Mouse (Mus musculus) intestine, embryonic 16.5 days (tissue): ENCODE measurements around the gene Pdlim4. TPM values are rescaled to one million over a fixed set of nuclear protein-coding genes. Genes with fewer than 3 reads are reported as not detected.
"Not testable (repeated sequence)": the region's sequence is repeated elsewhere in the genome, so short reads cannot be mapped to it uniquely, and the experiment has no call there.

Experiments
- ATAC-seq: fragments of 200-750 bp; cut with Nextera tagmentation; 2 replicates; pipeline ENCODE4 v1.8.0; 2017; ENCODE audit warnings: moderate TSS enrichment, moderate library complexity
- H3K27ac ChIP-seq: fragments of 300-500 bp; sonication (generic); 2 replicates; pipeline ENCODE4 v1.5.1; 2014; ENCODE audit warnings: mild to moderate bottlenecking, low read length
- H3K27me3 ChIP-seq: fragments of 300-500 bp; sonication (generic); replicated peaks from 2 replicates; pipeline ENCODE4 v1.6.1; 2014; ENCODE audit warnings: low read length, control low read depth, mixed read lengths; ENCODE audit not compliant: control insufficient read depth, insufficient read depth
- H3K36me3 ChIP-seq: fragments of 300-500 bp; sonication (generic); 2 replicates; pipeline ENCODE4 v1.6.1; 2014; ENCODE audit warnings: low read length, control low read depth; ENCODE audit not compliant: control insufficient read depth, insufficient read depth
- H3K4me1 ChIP-seq: fragments of 300-500 bp; sonication (generic); 2 replicates; pipeline ENCODE4 v1.6.1; 2014; ENCODE audit warnings: low read length, control low read depth, mixed read lengths; ENCODE audit not compliant: control insufficient read depth, insufficient read depth
- H3K4me2 ChIP-seq: fragments of 300-500 bp; sonication (generic); 2 replicates; pipeline ENCODE4 v1.6.1; 2014; ENCODE audit warnings: low read depth, low read length, control low read depth
- H3K4me3 ChIP-seq: fragments of 300-500 bp; sonication (generic); 2 replicates; pipeline ENCODE4 v1.5.1; 2014; ENCODE audit warnings: mild to moderate bottlenecking, low read length
- H3K9ac ChIP-seq: fragments of 300-500 bp; sonication (generic); 2 replicates; pipeline ENCODE4 v1.6.1; 2014; ENCODE audit warnings: low read depth, low read length
- H3K9me3 ChIP-seq: fragments of 300-500 bp; sonication (generic); 2 replicates; pipeline ENCODE4 v1.6.1; 2016; ENCODE audit warnings: low read length, control low read depth; ENCODE audit not compliant: control insufficient read depth
- WGBS: fragments of 180-500 bp; shearing (Covaris S2); extraction: QIAGEN DNeasy Blood & Tissue Kit; methylation state at CpG from one replicate; pipeline ENCODE4 v1.1.7; 2014; 5-methylcytosine and 5-hydroxymethylcytosine counted together
- polyA plus RNA-seq: library from polyadenylated mRNA; unstranded; fragments of >200 nt; fragmentation: Nextera tagmentation; extraction: Ambion mirVana; gene quantifications from 2 replicates; pipeline ENCODE4 v1.2.1, GENCODE M21; 2015

Gene Pdlim4
- polyA plus RNA-seq, 1 experiment from 2014 or later, result 37.8 TPM

- no peak overlapping the region for H3K27ac ChIP-seq
- WGBS, result 59% methylated on average over 10 of the region's 10 CpGs
These were observed 10.7 kb downstream of the Pdlim4 start for GRCm38 (mm10) chr11:54058056-54058617.

DNA sequence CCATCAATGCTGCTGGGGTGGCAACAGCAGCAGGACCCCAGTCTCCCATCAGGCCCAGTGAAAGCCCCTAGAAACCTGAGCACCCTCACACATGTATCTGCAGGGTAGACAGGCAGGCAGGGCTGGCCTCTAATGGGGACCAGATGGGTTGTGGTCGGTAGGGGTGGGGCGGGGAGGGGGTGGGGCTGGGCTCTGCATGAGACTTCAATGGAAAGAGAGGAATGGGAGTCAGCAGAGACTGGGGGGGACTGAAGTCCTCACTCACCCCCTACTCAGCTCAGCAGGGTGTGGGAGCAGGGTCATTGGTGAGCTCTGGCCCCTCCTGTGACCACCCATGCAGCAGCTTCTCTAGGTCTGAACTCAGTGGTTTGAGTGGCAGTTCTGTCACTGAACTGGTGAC, 11.4 kb downstream of the Pdlim4 start:
- no peak overlapping the region for H3K9ac ChIP-seq
- H3K27ac ChIP-seq, result no peak overlapping the region
- no peak for ATAC-seq
- whole genome bisulfite sequencing, result 44% methylated on average over 2 of the region's 2 CpGs
- H3K4me3 ChIP-seq, result no peak overlapping the region
- H3K4me2 ChIP-seq, result no peak overlapping the region
- H3K36me3 ChIP-seq, result no peaks in the 10 kb centered on the region
- no peaks in the 10 kb centered on the region for H3K27me3 ChIP-seq
- H3K4me1 ChIP-seq, result peaks cover 24% of the 10 kb centered on the region
- H3K9me3 ChIP-seq, result no peaks in the 10 kb centered on the region

More at GRCm38 (mm10) chr11:54058056-54058617, 10.7 kb downstream of the Pdlim4 start:
- H3K4me2 ChIP-seq, result no peak overlapping the region
- no peaks in the 10 kb centered on the region for H3K9me3 ChIP-seq
- H3K4me3 ChIP-seq, result no peak overlapping the region
- no peaks in the 10 kb centered on the region for H3K27me3 ChIP-seq
- no peak overlapping the region for H3K9ac ChIP-seq
- H3K36me3 ChIP-seq, result no peaks in the 10 kb centered on the region
- peaks cover 31% of the 10 kb centered on the region for H3K4me1 ChIP-seq
- no peak for ATAC-seq

- Histone ChIP-seq H3K4me3 (no peak overlapping the region), H3K9ac (no peak overlapping the region), H3K9me3 (no peaks in the 10 kb centered on the region), H3K4me2 (no peak overlapping the region), H3K27ac (no peak overlapping the region), H3K27me3 (no peaks in the 10 kb centered on the region), H3K4me1 (peaks cover 19% of the 10 kb centered on the region), H3K36me3 (no peaks in the 10 kb centered on the region)
- 44% methylated on average over 8 of the region's 8 CpGs for WGBS
- ATAC-seq, result no peak
These were observed 12.7 kb downstream of the Pdlim4 start for GRCm38 (mm10) chr11:54056132-54056531.

DNA sequence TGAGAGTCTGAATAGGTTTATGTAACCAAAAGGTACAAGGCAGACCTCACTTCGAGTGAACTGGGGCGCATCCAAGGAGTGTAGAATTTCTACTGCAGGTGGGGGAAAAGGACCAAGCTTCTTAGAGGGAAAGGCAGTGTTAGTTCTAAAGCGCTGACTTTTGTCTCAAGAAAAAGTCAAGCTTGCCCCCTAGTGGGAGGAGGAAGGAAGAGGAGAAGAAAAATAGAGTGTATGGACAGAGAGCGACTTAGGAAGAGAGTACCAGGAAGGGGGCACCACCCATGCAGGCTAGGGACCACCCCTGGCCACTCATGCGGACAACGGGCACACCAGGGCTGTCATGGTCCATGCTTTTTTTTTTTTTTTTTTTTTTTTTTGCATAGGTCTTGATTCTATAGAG, 14.6 kb downstream of the Pdlim4 start:
- H3K27me3 ChIP-seq, result no peaks in the 10 kb centered on the region
- H3K4me3 ChIP-seq, result no peak overlapping the region
- WGBS, result 39% methylated on average over 6 of the region's 6 CpGs
- no peak for ATAC-seq
- H3K4me1 ChIP-seq, result peaks cover 4% of the 10 kb centered on the region; the same call in 1 of the 2 replicates
- no peak overlapping the region for H3K9ac ChIP-seq
- no peaks in the 10 kb centered on the region for H3K36me3 ChIP-seq
- no peak overlapping the region for H3K27ac ChIP-seq
- no peaks in the 10 kb centered on the region for H3K9me3 ChIP-seq
- no peak overlapping the region for H3K4me2 ChIP-seq

DNA sequence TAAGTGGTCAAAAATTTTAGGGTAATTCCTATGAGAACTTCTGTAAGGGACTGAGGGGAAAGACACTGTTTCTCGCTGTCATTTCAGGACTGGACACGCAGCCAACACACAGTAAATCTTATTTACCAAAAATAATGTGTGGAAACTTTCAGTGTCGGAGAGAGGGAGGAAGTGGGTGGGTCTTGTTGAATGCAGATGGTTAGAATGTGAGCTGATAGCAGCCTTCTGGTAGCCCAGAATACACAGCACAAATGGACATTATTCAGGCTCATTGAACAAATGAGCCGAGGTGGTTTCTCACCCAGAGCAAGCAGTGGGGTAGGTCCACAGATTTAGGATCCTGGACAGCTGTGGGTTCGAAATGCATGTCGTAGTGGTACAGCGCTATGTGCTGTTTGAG, 15.7 kb downstream of the Pdlim4 start:
- WGBS, result 83% methylated on average over 7 of the region's 7 CpGs
- ATAC-seq, result no peak

DNA sequence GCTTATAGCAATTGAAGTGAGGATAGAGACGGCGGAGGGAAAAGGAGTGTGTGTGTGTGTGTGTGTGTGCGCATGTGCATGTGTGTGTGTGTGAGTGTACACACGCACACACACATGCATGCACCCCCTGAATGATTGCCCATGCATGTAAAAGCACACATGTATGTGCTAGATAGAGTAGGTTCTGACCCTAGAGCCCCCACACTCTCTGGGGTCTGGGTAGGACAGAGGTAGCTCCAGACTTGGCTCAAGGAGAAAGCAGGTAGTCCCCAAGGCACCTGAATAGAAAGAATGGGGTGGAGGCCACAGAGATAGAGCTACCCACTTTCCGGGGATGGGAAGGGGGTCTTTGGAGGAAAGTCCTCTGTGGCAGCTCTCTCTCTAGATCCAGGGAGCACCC, 16.7 kb downstream of the Pdlim4 start:
- H3K36me3 ChIP-seq, result no peaks in the 10 kb centered on the region
- no peak overlapping the region for H3K27ac ChIP-seq
- H3K4me1 ChIP-seq, result no peaks in the 10 kb centered on the region
- no peaks in the 10 kb centered on the region for H3K9me3 ChIP-seq
- no peaks in the 10 kb centered on the region for H3K27me3 ChIP-seq
- H3K9ac ChIP-seq, result no peak overlapping the region
- ATAC-seq, result no peak
- H3K4me2 ChIP-seq, result no peak overlapping the region
- 92% methylated on average over 5 of the region's 5 CpGs for WGBS
- no peak overlapping the region for H3K4me3 ChIP-seq

More for the DNA sequence above, 15.7 kb downstream of the Pdlim4 start:
- no peaks in the 10 kb centered on the region for H3K36me3 ChIP-seq
- no peak overlapping the region for H3K9ac ChIP-seq
- H3K4me2 ChIP-seq, result no peak overlapping the region
- no peak overlapping the region for H3K4me3 ChIP-seq
- no peaks in the 10 kb centered on the region for H3K27me3 ChIP-seq
- H3K27ac ChIP-seq, result no peak overlapping the region
- H3K9me3 ChIP-seq, result no peaks in the 10 kb centered on the region
- no peaks in the 10 kb centered on the region for H3K4me1 ChIP-seq

GRCm38 (mm10) chr11:54051161-54051560, 17.7 kb downstream of the Pdlim4 start:
- H3K27ac ChIP-seq, result no peak overlapping the region
- no peak overlapping the region for H3K9ac ChIP-seq
- H3K9me3 ChIP-seq, result no peaks in the 10 kb centered on the region
- no peaks in the 10 kb centered on the region for H3K36me3 ChIP-seq
- H3K4me3 ChIP-seq, result no peak overlapping the region
- WGBS, result 88% methylated on average over 7 of the region's 7 CpGs
- no peaks in the 10 kb centered on the region for H3K4me1 ChIP-seq
- no peak for ATAC-seq
- H3K27me3 ChIP-seq, result no peaks in the 10 kb centered on the region
- no peak overlapping the region for H3K4me2 ChIP-seq

GRCm38 (mm10) chr11:54050205-54050604, 18.6 kb downstream of the Pdlim4 start:
- H3K9ac ChIP-seq, result no peak overlapping the region
- H3K27me3 ChIP-seq, result no peaks in the 10 kb centered on the region
- no peaks in the 10 kb centered on the region for H3K4me1 ChIP-seq
- ATAC-seq, result no peak
- WGBS, result 79% methylated on average over 2 of the region's 2 CpGs
- H3K4me2 ChIP-seq, result no peak overlapping the region
- H3K27ac ChIP-seq, result no peak overlapping the region
- H3K36me3 ChIP-seq, result no peaks in the 10 kb centered on the region
- H3K4me3 ChIP-seq, result no peak overlapping the region
- H3K9me3 ChIP-seq, result no peaks in the 10 kb centered on the region

DNA sequence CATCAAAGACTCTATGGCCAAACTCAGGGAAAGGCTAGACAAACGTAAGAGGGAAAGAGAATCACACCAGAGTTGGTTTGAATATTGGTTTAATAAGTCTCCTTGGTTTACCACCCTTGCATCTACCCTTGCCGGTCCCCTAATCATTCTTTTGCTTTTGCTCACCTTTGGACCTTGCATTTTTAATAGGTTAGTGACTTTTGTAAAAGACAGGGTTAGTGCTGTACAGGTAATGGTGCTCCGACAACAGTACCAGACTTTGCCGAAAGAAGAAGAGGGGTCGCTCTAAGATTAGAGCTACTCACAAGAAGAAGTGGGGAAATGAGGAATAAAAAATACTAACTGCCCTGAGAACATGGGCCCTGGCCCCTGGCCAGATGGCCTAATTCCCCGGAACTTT, 28.1 kb downstream of the Pdlim4 start:
- H3K4me1 ChIP-seq, result no peaks in the 10 kb centered on the region
- WGBS, result 96% methylated on average over 6 of the region's 6 CpGs
- H3K27ac ChIP-seq, result no peak overlapping the region
- H3K9me3 ChIP-seq, result no peaks in the 10 kb centered on the region
- H3K9ac ChIP-seq, result no peak overlapping the region
- no peak for ATAC-seq
- H3K36me3 ChIP-seq, result no peaks in the 10 kb centered on the region
- H3K4me3 ChIP-seq, result no peak overlapping the region
- no peak overlapping the region for H3K4me2 ChIP-seq
- H3K27me3 ChIP-seq, result no peaks in the 10 kb centered on the region

- not testable (repeated sequence) for H3K9ac ChIP-seq, H3K4me1 ChIP-seq, H3K27ac ChIP-seq, H3K4me3 ChIP-seq, H3K4me2 ChIP-seq, H3K9me3 ChIP-seq, H3K27me3 ChIP-seq, H3K36me3 ChIP-seq
- 75% methylated on average over 1 of the region's 3 CpGs for WGBS
- peak; percentile 66 for ATAC-seq
These were observed 35.9 kb downstream of the Pdlim4 start for GRCm38 (mm10) chr11:54032872-54033271.
